Mouse (Mus musculus): ENCODE measurements around the gene Klhl36. TPM values are rescaled to one million over a fixed set of nuclear protein-coding genes. Genes with fewer than 3 reads are reported as not detected.

The Klhl36 gene
- total RNA-seq, 1 experiment: 3.6 TPM

DNA sequence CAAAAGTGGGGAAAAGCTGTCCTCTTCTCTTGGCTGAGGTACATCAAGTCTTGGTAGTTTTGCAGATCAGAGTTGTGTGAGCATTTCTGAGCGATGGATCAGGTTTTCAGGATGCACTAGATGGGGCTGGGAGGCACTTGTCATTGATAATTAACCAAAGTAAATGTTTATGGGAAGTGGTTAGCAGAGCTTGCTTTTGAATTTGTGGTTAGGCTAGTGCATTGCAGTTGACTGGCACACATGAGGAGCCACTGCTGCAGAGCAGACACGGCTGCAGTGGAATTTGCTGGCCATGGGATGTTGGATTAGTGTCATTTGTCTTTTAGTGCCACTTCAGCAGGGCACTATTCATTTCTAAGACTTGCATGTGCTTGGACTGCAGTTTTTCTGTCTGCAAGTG is 52.1 kb downstream of the Klhl36 start:
- Histone ChIP-seq H3K9ac (ENCODE audit: insufficient read depth, low read depth, low read length, poor library complexity, severe bottlenecking) (no peak overlapping the region), H3K27ac (ENCODE audit: insufficient read depth, low read depth, low read length, poor library complexity, severe bottlenecking) (no peak overlapping the region), H3K4me3 (ENCODE audit: insufficient read depth in 1 of 2, low read depth in 1 of 2, low read length in 2 of 2, poor library complexity in 1 of 2, severe bottlenecking in 1 of 2) (no peak overlapping the region), H3K9me3 (ENCODE audit: control insufficient read depth, insufficient read depth, low read depth, low read length) (no peaks in the 10 kb centered on the region), H3K4me1 (ENCODE audit: control insufficient read depth in 2 of 2, insufficient read depth in 2 of 2, low read length in 2 of 2, poor library complexity in 1 of 2) (peaks cover 6 to 15% of the 10 kb centered on the region in 2 experiments), H3K36me3 (ENCODE audit: control insufficient read depth, insufficient read depth, low read length, poor library complexity, severe bottlenecking) (peaks cover 9% of the 10 kb centered on the region; the same call in 1 of the 2 replicates)
- no peak for TF ChIP-seq HCFC1 (IDR thresholded peaks at IDR 0.05; ENCODE audit: borderline replicate concordance, insufficient read depth, low read length)
- TF ChIP-seq ZC3H11A (IDR thresholded peaks at IDR 0.05; ENCODE audit: borderline replicate concordance, low read depth, low read length): no peak
- no peak for TF ChIP-seq MAFK (IDR thresholded peaks at IDR 0.05; ENCODE audit: insufficient read depth, low read depth, low read length)
- TF ChIP-seq CHD2 (IDR thresholded peaks at IDR 0.05; ENCODE audit: low read depth, low read length): no peak
- TF ChIP-seq ZNF384 (IDR thresholded peaks at IDR 0.05; ENCODE audit: low read depth, low read length): no peak
- no peak for DNase-seq (ENCODE audit: low read depth, low spot score)
- in situ Hi-C loops (cut with MboI; ENCODE audit: low sequenced_read_pairs in 2 of 2, unreplicated experiment in 2 of 2): no loop called here

DNA sequence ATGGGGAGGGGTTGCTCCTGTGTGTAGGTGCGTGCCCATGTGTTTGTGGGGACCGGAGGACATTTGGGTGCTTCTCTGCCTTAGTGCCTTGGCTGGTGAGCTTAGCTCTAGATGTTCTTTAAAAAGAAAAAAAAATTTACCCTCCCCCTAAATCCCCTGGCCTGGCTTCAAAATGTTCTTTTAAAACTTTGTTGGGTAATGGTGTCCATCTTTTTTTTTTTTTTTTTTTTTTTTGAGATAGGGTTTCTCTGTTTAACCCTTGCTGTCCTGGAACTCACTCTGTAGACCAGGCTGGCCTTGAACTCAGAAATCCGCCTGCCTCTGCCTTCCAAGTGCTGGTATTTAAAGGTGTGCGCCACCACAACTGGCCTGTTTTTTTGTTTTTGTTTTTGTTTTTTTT is 53.2 kb downstream of the Klhl36 start:
- H3K4me1 ChIP-seq (ENCODE audit: control insufficient read depth in 2 of 2, insufficient read depth in 2 of 2, low read length in 2 of 2, poor library complexity in 1 of 2): peaks cover 6 to 15% of the 10 kb centered on the region in 2 experiments
- H3K36me3 ChIP-seq (ENCODE audit: control insufficient read depth, insufficient read depth, low read length, poor library complexity, severe bottlenecking): peaks cover 13% of the 10 kb centered on the region; the same call in 1 of the 2 replicates
- peak overlapping the region in 1 of 2 experiments; percentile 35; a peak in 1 of 4 replicates for H3K4me3 ChIP-seq (ENCODE audit: insufficient read depth in 1 of 2, low read depth in 1 of 2, low read length in 2 of 2, poor library complexity in 1 of 2, severe bottlenecking in 1 of 2)
- no peak for DNase-seq (ENCODE audit: low read depth, low spot score)
- H3K9me3 ChIP-seq (ENCODE audit: control insufficient read depth, insufficient read depth, low read depth, low read length): no peaks in the 10 kb centered on the region
- H3K27ac ChIP-seq (ENCODE audit: insufficient read depth, low read depth, low read length, poor library complexity, severe bottlenecking): no peak overlapping the region
- in situ Hi-C loops (cut with MboI; ENCODE audit: low sequenced_read_pairs in 2 of 2, unreplicated experiment in 2 of 2): no loop called here
- no peak for TF ChIP-seq CHD2 (IDR thresholded peaks at IDR 0.05; ENCODE audit: low read depth, low read length)
- TF ChIP-seq ZC3H11A (IDR thresholded peaks at IDR 0.05; ENCODE audit: borderline replicate concordance, low read depth, low read length): no peak
- peak; percentile 71 for TF ChIP-seq ZNF384 (IDR thresholded peaks at IDR 0.05; ENCODE audit: low read depth, low read length)
- no peak for TF ChIP-seq HCFC1 (IDR thresholded peaks at IDR 0.05; ENCODE audit: borderline replicate concordance, insufficient read depth, low read length)
- no peak for TF ChIP-seq MAFK (IDR thresholded peaks at IDR 0.05; ENCODE audit: insufficient read depth, low read depth, low read length)
- no peak overlapping the region; the same call in 1 of the 2 replicates for H3K9ac ChIP-seq (ENCODE audit: insufficient read depth, low read depth, low read length, poor library complexity, severe bottlenecking)

DNA sequence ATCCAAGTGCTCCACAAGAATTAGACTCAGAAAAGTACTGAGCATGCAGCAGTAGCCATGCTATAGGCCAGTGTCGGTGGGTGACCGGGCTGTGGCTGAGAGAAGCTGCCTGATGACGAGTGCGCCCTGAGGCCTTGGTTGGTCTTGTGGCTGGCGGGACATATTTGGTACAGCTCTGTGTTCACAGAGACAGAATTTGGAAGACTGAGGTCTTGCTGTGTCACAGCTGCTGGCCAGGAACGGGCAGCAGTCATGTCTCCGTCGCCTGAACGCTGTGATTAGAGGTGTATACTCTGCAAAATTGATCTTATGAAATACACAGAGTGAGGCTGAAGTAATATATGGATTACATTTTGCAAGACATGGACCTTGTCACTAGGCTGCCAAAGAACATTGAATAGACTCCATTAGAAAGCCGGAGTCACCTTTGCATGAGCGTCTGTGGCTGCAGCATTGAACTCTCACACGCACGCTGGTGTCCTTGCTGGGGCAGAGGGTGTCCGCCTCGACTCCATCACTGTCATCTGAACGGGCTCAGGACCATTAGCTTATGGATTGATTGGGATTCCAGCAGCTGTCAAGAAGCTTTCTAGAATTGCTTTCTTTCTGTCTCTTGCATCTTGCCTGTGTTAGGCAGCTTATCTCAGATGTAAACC is 54.3 kb downstream of the Klhl36 start:
- in situ Hi-C loops (cut with MboI; ENCODE audit: low sequenced_read_pairs in 2 of 2, unreplicated experiment in 2 of 2): no loop called here

DNA sequence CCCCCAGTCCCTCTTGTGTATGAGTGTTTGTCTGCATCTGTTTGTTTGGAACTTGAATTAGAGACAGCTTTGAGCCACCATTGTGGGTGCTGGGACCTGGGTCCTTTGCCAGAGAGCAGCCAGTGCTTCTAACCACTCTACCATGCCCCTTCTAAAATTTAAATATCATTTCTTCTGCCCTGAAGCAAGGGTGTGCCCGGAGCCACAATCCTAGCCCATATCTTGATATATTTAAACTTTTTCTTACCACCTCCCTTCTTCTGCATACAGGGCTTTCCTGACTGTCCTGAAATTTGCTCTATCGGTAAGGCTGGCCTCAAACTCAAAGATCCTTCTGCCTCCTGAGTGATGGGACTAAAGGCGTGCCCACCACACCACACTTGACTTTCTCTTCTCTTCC is 55.3 kb downstream of the Klhl36 start:
- Histone ChIP-seq H3K27ac (ENCODE audit: insufficient read depth, low read depth, low read length, poor library complexity, severe bottlenecking) (no peak overlapping the region), H3K4me1 (ENCODE audit: control insufficient read depth in 2 of 2, insufficient read depth in 2 of 2, low read length in 2 of 2, poor library complexity in 1 of 2) (peaks cover 6 to 20% of the 10 kb centered on the region in 2 experiments), H3K36me3 (ENCODE audit: control insufficient read depth, insufficient read depth, low read length, poor library complexity, severe bottlenecking) (peaks cover 19% of the 10 kb centered on the region; the same call in 1 of the 2 replicates), H3K9ac (ENCODE audit: insufficient read depth, low read depth, low read length, poor library complexity, severe bottlenecking) (no peak overlapping the region), H3K9me3 (ENCODE audit: control insufficient read depth, insufficient read depth, low read depth, low read length) (no peaks in the 10 kb centered on the region), H3K4me3 (ENCODE audit: insufficient read depth in 1 of 2, low read depth in 1 of 2, low read length in 2 of 2, poor library complexity in 1 of 2, severe bottlenecking in 1 of 2) (no peak overlapping the region)
- in situ Hi-C loops (cut with MboI; ENCODE audit: low sequenced_read_pairs in 2 of 2, unreplicated experiment in 2 of 2): no loop called here
- DNase-seq (ENCODE audit: low read depth, low spot score): no peak
- TF ChIP-seq ZNF384 (IDR thresholded peaks at IDR 0.05; ENCODE audit: low read depth, low read length) (no peak), HCFC1 (IDR thresholded peaks at IDR 0.05; ENCODE audit: borderline replicate concordance, insufficient read depth, low read length) (no peak), CHD2 (IDR thresholded peaks at IDR 0.05; ENCODE audit: low read depth, low read length) (no peak), MAFK (IDR thresholded peaks at IDR 0.05; ENCODE audit: insufficient read depth, low read depth, low read length) (no peak), ZC3H11A (IDR thresholded peaks at IDR 0.05; ENCODE audit: borderline replicate concordance, low read depth, low read length) (no peak)

More for the DNA sequence above, 54.3 kb downstream of the Klhl36 start:
- Histone ChIP-seq H3K9me3 (ENCODE audit: control insufficient read depth, insufficient read depth, low read depth, low read length) (no peaks in the 10 kb centered on the region), H3K27ac (ENCODE audit: insufficient read depth, low read depth, low read length, poor library complexity, severe bottlenecking) (no peak overlapping the region), H3K4me1 (ENCODE audit: control insufficient read depth in 2 of 2, insufficient read depth in 2 of 2, low read length in 2 of 2, poor library complexity in 1 of 2) (peaks cover 6 to 19% of the 10 kb centered on the region in 2 experiments), H3K4me3 (ENCODE audit: insufficient read depth in 1 of 2, low read depth in 1 of 2, low read length in 2 of 2, poor library complexity in 1 of 2, severe bottlenecking in 1 of 2) (peak overlapping the region in 1 of 2 experiments; percentile 21; a peak in 1 of 4 replicates), H3K36me3 (ENCODE audit: control insufficient read depth, insufficient read depth, low read length, poor library complexity, severe bottlenecking) (peaks cover 19% of the 10 kb centered on the region; the same call in 1 of the 2 replicates), H3K9ac (ENCODE audit: insufficient read depth, low read depth, low read length, poor library complexity, severe bottlenecking) (no peak overlapping the region; the same call in 1 of the 2 replicates)
- no peak for TF ChIP-seq MAFK (IDR thresholded peaks at IDR 0.05; ENCODE audit: insufficient read depth, low read depth, low read length)
- TF ChIP-seq ZNF384 (IDR thresholded peaks at IDR 0.05; ENCODE audit: low read depth, low read length): no peak
- no peak for TF ChIP-seq HCFC1 (IDR thresholded peaks at IDR 0.05; ENCODE audit: borderline replicate concordance, insufficient read depth, low read length)
- no peak for TF ChIP-seq CHD2 (IDR thresholded peaks at IDR 0.05; ENCODE audit: low read depth, low read length)
- TF ChIP-seq ZC3H11A (IDR thresholded peaks at IDR 0.05; ENCODE audit: borderline replicate concordance, low read depth, low read length): no peak
- DNase-seq (ENCODE audit: low read depth, low spot score): no peak
